Mouse (Mus musculus): ENCODE results near the gene Akt1.

The Akt1 gene

GRCm38 (mm10) chr12:112660576-112661326 is 13.9 kb downstream of the Akt1 start:
- peak; percentile 78 for DNase-seq

GRCm38 (mm10) chr12:112659109-112659508 is 15.6 kb downstream of the Akt1 start:
- peak; percentile 35 for DNase-seq

GRCm38 (mm10) chr12:112658619-112659018 is 16.1 kb downstream of the Akt1 start:
- DNase-seq: no peak

GRCm38 (mm10) chr12:112654076-112654475 is 20.6 kb downstream of the Akt1 start:
- no peak for DNase-seq

GRCm38 (mm10) chr12:112653157-112653824 is 21.4 kb downstream of the Akt1 start:
- peak; percentile 90 for DNase-seq

- DNase-seq: no peak
Observed at GRCm38 (mm10) chr12:112651778-112652439, 22.8 kb downstream of the Akt1 start.

GRCm38 (mm10) chr12:112648081-112648480 is 26.6 kb downstream of the Akt1 start:
- no peak for DNase-seq

GRCm38 (mm10) chr12:112646139-112646538 is 28.5 kb downstream of the Akt1 start:
- no peak for DNase-seq

- peak; percentile 74 for DNase-seq
Observed at GRCm38 (mm10) chr12:112644855-112645506, 29.7 kb downstream of the Akt1 start.

- DNase-seq: peak; percentile 100
Observed at GRCm38 (mm10) chr12:112644180-112644854, 30.4 kb downstream of the Akt1 start, which contains the start of gene Siva1. Gene Siva1, plus strand, starts transcription at chr12:112644679.

GRCm38 (mm10) chr12:112643126-112643525 is 31.6 kb downstream of the Akt1 start:
- DNase-seq: no peak

- no peak for DNase-seq
Observed at GRCm38 (mm10) chr12:112639526-112639925, 35.2 kb downstream of the Akt1 start.

GRCm38 (mm10) chr12:112633686-112634085 is 41.0 kb downstream of the Akt1 start:
- no peak for DNase-seq

GRCm38 (mm10) chr12:112632907-112633306 is 41.8 kb downstream of the Akt1 start:
- no peak for DNase-seq

GRCm38 (mm10) chr12:112632084-112632777 is 42.5 kb downstream of the Akt1 start:
- DNase-seq: no peak

GRCm38 (mm10) chr12:112631472-112631871 is 43.2 kb downstream of the Akt1 start:
- DNase-seq: no peak

GRCm38 (mm10) chr12:112630796-112631195 is 43.9 kb downstream of the Akt1 start:
- no peak for DNase-seq

- no peak for DNase-seq
Observed at GRCm38 (mm10) chr12:112630029-112630428, 44.7 kb downstream of the Akt1 start.

GRCm38 (mm10) chr12:112628928-112629721 is 45.6 kb downstream of the Akt1 start:
- DNase-seq: peak; percentile 84

- no peak for DNase-seq
Observed at GRCm38 (mm10) chr12:112628197-112628596, 46.5 kb downstream of the Akt1 start.
